19 mouse cellular contexts compared by ENCODE assay signal in the genomic region with DNA sequence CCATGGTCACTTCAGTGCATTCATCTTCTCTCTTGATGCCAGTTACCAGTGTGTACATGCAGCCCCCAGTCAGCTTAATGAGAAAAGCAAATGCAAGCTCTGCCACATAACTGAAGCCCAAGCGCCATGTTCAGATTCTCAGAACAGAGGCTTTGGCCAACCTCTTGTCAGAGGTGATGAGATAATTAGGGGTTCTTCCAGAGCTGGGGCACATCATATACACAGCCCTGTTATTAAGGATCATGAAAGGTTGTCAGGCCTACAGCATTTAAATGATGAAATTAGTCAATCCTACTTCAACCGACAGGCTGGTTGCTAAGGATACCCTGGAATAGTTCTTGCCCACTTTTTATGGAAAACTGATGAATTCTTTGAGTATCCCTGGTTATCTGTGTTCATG.
"Had no signal": no experiment of that assay in that cellular context is flagged by ENCODE, and none has a peak within 500 bp of the region (broad histone marks: within the 10 kb centered on the region; RNA-seq: fewer than 3 reads in every experiment).

No protein-coding gene starts in this region.

- H3K9me3 ChIP-seq: lung, embryonic 15.5 days; midbrain, embryonic 10.5 days; midbrain, embryonic 12.5 days; neural tube, embryonic 13.5 days; neural tube, embryonic 15.5 days had no signal

- H3K4me3 ChIP-seq: lung, embryonic 15.5 days; midbrain, embryonic 10.5 days; midbrain, embryonic 12.5 days; myocyte; neural tube, embryonic 13.5 days; neural tube, embryonic 15.5 days had no signal

- H3K9ac ChIP-seq: lung, embryonic 15.5 days; midbrain, embryonic 12.5 days; neural tube, embryonic 13.5 days; neural tube, embryonic 15.5 days had no signal

- H3K4me2 ChIP-seq: lung, embryonic 15.5 days; midbrain, embryonic 12.5 days; neural tube, embryonic 13.5 days; neural tube, embryonic 15.5 days had no signal

- H3K36me3 ChIP-seq: lung, embryonic 15.5 days; midbrain, embryonic 10.5 days; midbrain, embryonic 12.5 days; neural tube, embryonic 13.5 days; neural tube, embryonic 15.5 days had no signal

- H3K27ac ChIP-seq: lung, embryonic 15.5 days; midbrain, embryonic 10.5 days; midbrain, embryonic 12.5 days; neural tube, embryonic 13.5 days; neural tube, embryonic 15.5 days had no signal

- H3K4me1 ChIP-seq: lung, embryonic 15.5 days; midbrain, embryonic 10.5 days; midbrain, embryonic 12.5 days; neural tube, embryonic 13.5 days; neural tube, embryonic 15.5 days had no signal

- H3K27me3 ChIP-seq: lung, embryonic 15.5 days; midbrain, embryonic 12.5 days had no signal

- DNase-seq: lung, adult 2 months; lung, postnatal 10 days; lung, postnatal 4 days; midbrain, embryonic 14.5 days; retina, postnatal 1 day; right cerebral cortex, adult 18-20 months; right cerebral cortex, postnatal 25 days; right cerebral cortex, postnatal 4 days; spleen, adult 18-20 months; thymus, adult 18-20 months; thymus, postnatal 14 days; thymus, postnatal 36 days had no signal

- ATAC-seq: midbrain, embryonic 16.5 days had no signal
